Comparison of ENCODE assay signal across 8 mouse cellular contexts in genomic region chr4:102568591-102568990, GRCm38 (mm10).
DNase-seq lines count a peak whose midpoint lies in the region; ATAC-seq and TF ChIP-seq lines count a peak whose summit lies in the region.

No protein-coding gene starts in this region.

- no peak for TF ChIP-seq EP300 in liver, embryonic 14.5 days (IDR thresholded peaks at IDR 0.05; ENCODE audit: low read depth)

- DNase-seq in midbrain, embryonic 14.5 days: peak; percentile 39
- DNase-seq in c-Kit-positive CD71-positive TER-119-negative erythroid progenitor cells, embryonic 14.5 days (ENCODE audit: low read depth): peak; percentile 58
- peak; percentile 62 for DNase-seq in hindbrain, postnatal 0 days (ENCODE audit: low spot score)
- peak in 2 of 3 experiments; percentile 45 to 46 for DNase-seq in liver, embryonic 14.5 days (ENCODE audit: low read depth in 3 of 3, low spot score in 3 of 3)
- DNase-seq in spleen, postnatal 36 days (ENCODE audit: low spot score in 2 of 2): peak; percentile 51 to 60
- DNase-seq in layer of hippocampus, adult 9-10 months (ENCODE audit: low spot score): no peak

- H3K9me3 ChIP-seq in midbrain, embryonic 14.5 days (ENCODE audit: control insufficient read depth, low read length): no peaks in the 10 kb centered on the region
- H3K9me3 ChIP-seq in midbrain, embryonic 16.5 days (replicated peaks; ENCODE audit: control insufficient read depth, low read length, poor library complexity, severe bottlenecking): no peaks in the 10 kb centered on the region
- no peaks in the 10 kb centered on the region for H3K9me3 ChIP-seq in forebrain, embryonic 15.5 days
- H3K9me3 ChIP-seq in hindbrain, postnatal 0 days (ENCODE audit: low read length): no peaks in the 10 kb centered on the region
- H3K9me3 ChIP-seq in liver, embryonic 14.5 days (ENCODE audit: control insufficient read depth, low read length): no peaks in the 10 kb centered on the region

- 0 out of 2 replicates have a peak, but pooled peaks cover 9% of the 10 kb centered on the region for H3K27me3 ChIP-seq in midbrain, embryonic 14.5 days (ENCODE audit: control insufficient read depth, insufficient read depth, low read length)
- no peaks in the 10 kb centered on the region; the same call in 1 of the 2 replicates for H3K27me3 ChIP-seq in midbrain, embryonic 16.5 days (ENCODE audit: control insufficient read depth, insufficient read depth, low read depth, low read length)
- H3K27me3 ChIP-seq in forebrain, embryonic 15.5 days: peaks cover 4% of the 10 kb centered on the region; the same call in 1 of the 2 replicates
- H3K27me3 ChIP-seq in hindbrain, postnatal 0 days (ENCODE audit: insufficient read depth, low read length): no peaks in the 10 kb centered on the region
- no peaks in the 10 kb centered on the region for H3K27me3 ChIP-seq in liver, embryonic 14.5 days (ENCODE audit: control insufficient read depth, insufficient read depth, low read length)

- H3K9ac ChIP-seq in midbrain, embryonic 14.5 days (replicated peaks; ENCODE audit: low read length): no peak overlapping the region
- no peak overlapping the region for H3K9ac ChIP-seq in midbrain, embryonic 16.5 days (ENCODE audit: low read depth, low read length)
- no peak overlapping the region for H3K9ac ChIP-seq in forebrain, embryonic 15.5 days (replicated peaks)
- no peak overlapping the region for H3K9ac ChIP-seq in hindbrain, postnatal 0 days (replicated peaks; ENCODE audit: low read length)
- H3K9ac ChIP-seq in liver, embryonic 14.5 days (replicated peaks): no peak overlapping the region

- no peaks in the 10 kb centered on the region for H3K36me3 ChIP-seq in midbrain, embryonic 14.5 days (ENCODE audit: control insufficient read depth, insufficient read depth, low read length)
- H3K36me3 ChIP-seq in midbrain, embryonic 16.5 days (ENCODE audit: control insufficient read depth, insufficient read depth, low read length): no peaks in the 10 kb centered on the region
- H3K36me3 ChIP-seq in forebrain, embryonic 15.5 days: no peaks in the 10 kb centered on the region
- H3K36me3 ChIP-seq in hindbrain, postnatal 0 days (ENCODE audit: insufficient read depth, low read length): no peaks in the 10 kb centered on the region
- no peaks in the 10 kb centered on the region for H3K36me3 ChIP-seq in liver, embryonic 14.5 days (replicated peaks; ENCODE audit: control insufficient read depth, insufficient read depth, low read depth)

- ATAC-seq in midbrain, embryonic 14.5 days (ENCODE audit: low FRiP score, low TSS enrichment): no peak
- ATAC-seq in midbrain, embryonic 16.5 days: no peak
- ATAC-seq in forebrain, embryonic 15.5 days (replicated peaks): peak; percentile 61
- peak; percentile 38; the same call in 1 of the 2 replicates for ATAC-seq in hindbrain, postnatal 0 days
- no peak for ATAC-seq in liver, embryonic 14.5 days (ENCODE audit: insufficient read depth)

- H3K4me3 ChIP-seq in midbrain, embryonic 14.5 days (replicated peaks; ENCODE audit: low read depth, low read length): no peak overlapping the region
- no peak overlapping the region for H3K4me3 ChIP-seq in midbrain, embryonic 16.5 days (ENCODE audit: low read depth, low read length)
- H3K4me3 ChIP-seq in forebrain, embryonic 15.5 days: no peak overlapping the region
- no peak overlapping the region for H3K4me3 ChIP-seq in hindbrain, postnatal 0 days (ENCODE audit: low read length)
- H3K4me3 ChIP-seq in liver, embryonic 14.5 days (ENCODE audit: insufficient read depth in 1 of 2, low read depth in 2 of 2, low read length in 2 of 2): peak overlapping the region in 1 of 2 experiments; percentile 16; a peak in 2 of 4 replicates

- no peak for TF ChIP-seq CTCF in hindbrain, postnatal 0 days (IDR thresholded peaks at IDR 0.05; ENCODE audit: low read depth)
- no peak for TF ChIP-seq CTCF in liver, embryonic 14.5 days (IDR thresholded peaks at IDR 0.05; ENCODE audit: low read depth)

- H3K4me1 ChIP-seq in midbrain, embryonic 14.5 days (ENCODE audit: control insufficient read depth, insufficient read depth, low read length): peaks cover 33% of the 10 kb centered on the region
- H3K4me1 ChIP-seq in midbrain, embryonic 16.5 days (ENCODE audit: control insufficient read depth, insufficient read depth, low read length): peaks cover 26% of the 10 kb centered on the region
- H3K4me1 ChIP-seq in forebrain, embryonic 15.5 days: peaks cover 31% of the 10 kb centered on the region
- H3K4me1 ChIP-seq in hindbrain, postnatal 0 days (ENCODE audit: insufficient read depth, low read length): no peaks in the 10 kb centered on the region; the same call in 1 of the 2 replicates
- peaks cover 34 to 49% of the 10 kb centered on the region in 2 experiments for H3K4me1 ChIP-seq in liver, embryonic 14.5 days (replicated peaks; ENCODE audit: control insufficient read depth in 2 of 2, insufficient read depth in 2 of 2, low read length in 1 of 2)

- H3K27ac ChIP-seq in midbrain, embryonic 14.5 days (replicated peaks; ENCODE audit: low read depth, low read length): no peak overlapping the region
- H3K27ac ChIP-seq in midbrain, embryonic 16.5 days (ENCODE audit: low read length): no peak overlapping the region; the same call in 1 of the 2 replicates
- H3K27ac ChIP-seq in forebrain, embryonic 15.5 days (replicated peaks): 0 out of 2 replicates have a peak overlapping the region, but pooled peaks have one; percentile 2
- H3K27ac ChIP-seq in hindbrain, postnatal 0 days: peak overlapping the region; percentile 42; the same call in 1 of the 2 replicates
- peak overlapping the region; percentile 29; the same call in 1 of the 2 replicates for H3K27ac ChIP-seq in liver, embryonic 14.5 days

- H3K4me2 ChIP-seq in midbrain, embryonic 14.5 days (ENCODE audit: low read length): no peak overlapping the region
- no peak overlapping the region for H3K4me2 ChIP-seq in midbrain, embryonic 16.5 days (ENCODE audit: low read length)
- H3K4me2 ChIP-seq in forebrain, embryonic 15.5 days (replicated peaks): no peak overlapping the region
- H3K4me2 ChIP-seq in hindbrain, postnatal 0 days (ENCODE audit: low read depth, low read length): no peak overlapping the region
- peak overlapping the region; percentile 84 for H3K4me2 ChIP-seq in liver, embryonic 14.5 days (ENCODE audit: low read depth)

- 7% methylated on average over 4 of the region's 4 CpGs for WGBS in midbrain, embryonic 14.5 days
- WGBS in midbrain, embryonic 16.5 days: 8% methylated on average over 4 of the region's 4 CpGs
- WGBS in forebrain, embryonic 15.5 days: 4% methylated on average over 4 of the region's 4 CpGs
- 8% methylated on average over 4 of the region's 4 CpGs for WGBS in hindbrain, postnatal 0 days
- 0% methylated on average over 4 of the region's 4 CpGs for WGBS in liver, embryonic 14.5 days (ENCODE audit: insufficient replicate concordance)

Comparison
In these comparisons a context has a peak if more than half of its experiments do, and no peak if none do; other contexts are left out.
1. ATAC-seq: peak in forebrain, embryonic 15.5 days (single experiment) and hindbrain, postnatal 0 days (single experiment); none in midbrain, embryonic 14.5 days (single experiment), midbrain, embryonic 16.5 days (single experiment) and liver, embryonic 14.5 days (single experiment).
2. H3K27ac ChIP-seq: peak in forebrain, embryonic 15.5 days (single experiment), hindbrain, postnatal 0 days (single experiment) and liver, embryonic 14.5 days (single experiment); none in midbrain, embryonic 14.5 days (single experiment) and midbrain, embryonic 16.5 days (single experiment).